Mouse (Mus musculus) effector memory CD4-positive, alpha-beta T cell, adult 7 months (primary cell): Measurements from ENCODE around the gene Zscan4e. TPM values are rescaled to one million over a fixed set of nuclear protein-coding genes. Genes with fewer than 3 reads are reported as not detected.

Experiments
- polyA plus RNA-seq: library from polyadenylated mRNA; unstranded; fragments of 100-300 nt; shearing (Covaris generic); gene quantifications from one replicate; pipeline ENCODE4 v1.2.1, GENCODE M21; 2017

The Zscan4e gene
- not detected for polyA plus RNA-seq

DNA sequence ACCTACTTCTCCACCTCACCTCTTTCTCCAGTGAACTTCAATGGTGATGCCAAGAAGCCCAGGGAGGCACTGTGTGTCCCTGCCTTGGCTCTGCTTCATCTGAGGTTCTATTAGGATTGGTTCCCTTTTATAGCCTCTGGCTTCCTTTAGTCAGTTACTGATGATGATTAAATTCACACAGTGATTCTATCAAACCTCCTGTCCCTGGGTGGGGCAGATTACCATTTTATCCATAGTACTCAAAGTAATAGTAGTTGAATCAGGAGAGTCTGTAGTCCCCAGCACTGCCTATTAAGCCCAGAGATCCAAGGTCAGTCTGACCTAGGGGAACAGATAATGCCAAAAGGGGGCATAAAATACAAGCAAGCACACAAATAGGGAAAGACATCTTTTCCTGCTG lies at the start of gene Zscan4e:
Zscan4e (minus strand) TSS at position 101 of the 400 bp plus-strand sequence.

Other genes starting within 250 kb of the Zscan4e start
- gene Zscan4-ps1, start 241.0 kb downstream of the Zscan4e start, polyA plus RNA-seq = not detected
- gene Zscan4d, start 144.5 kb downstream of the Zscan4e start, polyA plus RNA-seq = 0.56 TPM
- gene Zscan4f, start 87.2 kb upstream of the Zscan4e start, polyA plus RNA-seq = not detected
- gene Zscan4-ps2, start 203.6 kb upstream of the Zscan4e start, polyA plus RNA-seq = not detected